Mouse (Mus musculus): ENCODE data around the gene Teddm3. TPM values are rescaled to one million over a fixed set of nuclear protein-coding genes. Genes with fewer than 3 reads are reported as not detected.

The Teddm3 gene
- polyA plus RNA-seq, 1 experiment from 2014 or later = not detected

- Histone ChIP-seq H3K4me1 (ENCODE audit: control insufficient read depth, insufficient read depth, low read length) (no peaks in the 10 kb centered on the region), H3K27me3 (ENCODE audit: control insufficient read depth, insufficient read depth, low read length) (no peaks in the 10 kb centered on the region), H3K4me3 (ENCODE audit: low read length) (no peak overlapping the region), H3K9me3 (replicated peaks; ENCODE audit: control insufficient read depth, low read length) (no peaks in the 10 kb centered on the region), H3K9ac (ENCODE audit: low read length) (no peak overlapping the region), H3K4me2 (ENCODE audit: low read depth, low read length) (no peak overlapping the region), H3K36me3 (ENCODE audit: control insufficient read depth, insufficient read depth) (no peaks in the 10 kb centered on the region), H3K27ac (ENCODE audit: low read length) (no peak overlapping the region)
- ATAC-seq (replicated peaks; ENCODE audit: extremely low read depth, insufficient read depth, low FRiP score) = no peak
- 76% methylated on average over 5 of the region's 5 CpGs for WGBS
These were observed 37.7 kb downstream of the Teddm3 start for GRCm38 (mm10) chr16:21116078-21116477.

GRCm38 (mm10) chr16:21109473-21109872 is 44.3 kb downstream of the Teddm3 start:
- no peak overlapping the region for H3K9ac ChIP-seq (ENCODE audit: low read length)
- no peak overlapping the region for H3K27ac ChIP-seq (ENCODE audit: low read length)
- no peaks in the 10 kb centered on the region for H3K9me3 ChIP-seq (replicated peaks; ENCODE audit: control insufficient read depth, low read length)
- 73% methylated on average over 1 of the region's 1 CpGs for WGBS
- no peak overlapping the region for H3K4me3 ChIP-seq (ENCODE audit: low read length)
- no peak overlapping the region for H3K4me2 ChIP-seq (ENCODE audit: low read depth, low read length)
- no peaks in the 10 kb centered on the region for H3K36me3 ChIP-seq (ENCODE audit: control insufficient read depth, insufficient read depth)
- no peaks in the 10 kb centered on the region for H3K4me1 ChIP-seq (ENCODE audit: control insufficient read depth, insufficient read depth, low read length)
- H3K27me3 ChIP-seq (ENCODE audit: control insufficient read depth, insufficient read depth, low read length) = no peaks in the 10 kb centered on the region
- ATAC-seq (replicated peaks; ENCODE audit: extremely low read depth, insufficient read depth, low FRiP score) = no peak

Other genes starting within 250 kb of the Teddm3 start
- 9.5 and 14.4 TPM in 2 replicates for gene Ephb3, start 50.8 kb upstream of the Teddm3 start, polyA plus RNA-seq (2015; fragmentation: Nextera tagmentation; extraction: Ambion mirVana)